Mouse (Mus musculus): ENCODE measurements around the gene Napepld. TPM values are rescaled to one million over a fixed set of nuclear protein-coding genes. Genes with fewer than 3 reads are reported as not detected.
"Not testable (repeated sequence)": the region's sequence is repeated elsewhere in the genome, so short reads cannot be mapped to it uniquely, and the experiment has no call there.

Napepld gene
- polyA plus RNA-seq, 1 experiment: 14.4 TPM

DNA sequence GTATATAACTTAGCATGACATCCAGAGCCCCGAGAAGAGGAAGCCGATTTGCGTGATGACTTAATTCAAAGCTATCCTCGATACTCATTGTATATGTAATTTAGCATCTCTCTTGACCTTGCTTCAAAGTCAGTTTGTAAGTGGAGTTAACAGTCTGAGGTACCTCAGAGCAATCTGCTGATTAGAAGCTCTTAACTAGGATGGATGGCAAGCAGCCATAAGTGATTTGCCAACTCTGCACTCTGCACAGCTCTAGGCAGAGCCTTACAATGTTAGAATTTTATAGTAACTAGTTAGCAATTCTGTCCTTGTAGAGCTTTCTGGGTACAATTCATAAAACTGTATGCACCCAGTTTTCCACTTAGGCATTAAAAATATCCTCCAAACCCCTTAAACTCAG, 5.3 kb upstream of the Napepld start:
- TF ChIP-seq CTCF (IDR thresholded peaks at IDR 0.05; ENCODE audit: control insufficient read depth, insufficient read depth, insufficient replicate concordance, low read depth, low read length): no peak
- no peak for TF ChIP-seq POLR2A (IDR thresholded peaks at IDR 0.05; ENCODE audit: control insufficient read depth, low read depth, low read length)
- no peaks in the 10 kb centered on the region for H3K27me3 ChIP-seq (ENCODE audit: control insufficient read depth, insufficient read depth, low read length)
- H3K4me3 ChIP-seq (ENCODE audit: control insufficient read depth, low read depth, low read length): no peak overlapping the region
- H3K36me3 ChIP-seq (ENCODE audit: control insufficient read depth, insufficient read depth, low read length): no peaks in the 10 kb centered on the region
- no peaks in the 10 kb centered on the region; the same call in 1 of the 2 replicates for H3K4me1 ChIP-seq (ENCODE audit: control insufficient read depth, insufficient read depth, low read length)
- H3K27ac ChIP-seq (ENCODE audit: control insufficient read depth, insufficient read depth, low read depth, low read length): no peak overlapping the region

DNA sequence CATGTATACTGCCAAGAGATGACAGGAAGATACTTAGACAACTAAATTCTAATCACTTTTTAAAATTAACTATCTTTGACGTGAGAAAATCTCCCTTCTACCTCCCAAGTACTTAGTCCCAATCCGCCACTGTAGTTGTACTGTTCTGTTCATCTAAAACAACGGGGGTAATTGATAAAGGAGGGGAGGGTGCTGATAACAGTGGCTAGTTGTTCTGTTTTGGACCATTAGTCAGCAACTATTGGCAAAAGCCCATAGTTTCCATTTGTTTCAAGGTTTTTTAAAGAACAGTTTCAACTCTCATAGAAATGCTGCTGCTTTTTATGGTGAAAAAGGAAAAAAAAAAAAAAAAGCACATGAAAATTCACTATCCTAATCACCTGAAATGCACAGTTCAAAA, 2.5 kb upstream of the Napepld start:
- Histone ChIP-seq H3K27me3 (ENCODE audit: control insufficient read depth, insufficient read depth, low read length) (no peaks in the 10 kb centered on the region), H3K27ac (ENCODE audit: control insufficient read depth, insufficient read depth, low read depth, low read length) (no peak overlapping the region), H3K36me3 (ENCODE audit: control insufficient read depth, insufficient read depth, low read length) (no peaks in the 10 kb centered on the region), H3K4me1 (ENCODE audit: control insufficient read depth, insufficient read depth, low read length) (no peaks in the 10 kb centered on the region; the same call in 1 of the 2 replicates), H3K4me3 (ENCODE audit: control insufficient read depth, low read depth, low read length) (no peak overlapping the region)
- no peak for TF ChIP-seq POLR2A (IDR thresholded peaks at IDR 0.05; ENCODE audit: control insufficient read depth, low read depth, low read length)
- TF ChIP-seq CTCF (IDR thresholded peaks at IDR 0.05; ENCODE audit: control insufficient read depth, insufficient read depth, insufficient replicate concordance, low read depth, low read length): no peak

DNA sequence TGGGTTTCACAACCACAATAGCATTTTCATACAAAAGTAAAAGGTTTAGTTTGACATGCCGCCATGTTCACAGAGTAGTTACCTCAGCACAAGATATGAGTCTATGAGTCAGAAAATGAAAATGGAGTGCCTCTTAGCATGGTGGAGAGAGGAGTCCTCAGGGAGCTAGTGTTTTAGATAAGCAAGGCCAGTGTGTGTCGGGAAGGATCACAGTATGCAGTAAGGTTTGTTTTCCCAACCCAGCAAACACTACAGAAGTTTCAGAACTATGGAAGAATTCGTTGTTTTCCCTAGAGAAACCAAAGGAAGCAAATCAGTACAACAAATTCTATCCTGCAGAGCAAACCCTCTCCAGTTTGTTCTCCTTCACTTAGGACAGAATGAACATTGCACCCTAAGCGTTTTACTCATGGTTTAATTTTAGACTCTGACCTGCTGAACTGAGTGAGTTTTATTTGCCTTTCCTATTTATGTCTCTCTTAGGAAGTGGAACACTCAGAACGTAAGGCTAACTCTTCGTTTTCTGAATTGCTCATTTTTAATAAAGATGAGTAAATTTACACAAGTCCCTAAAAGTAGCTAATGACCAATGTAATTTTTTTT, 1.8 kb upstream of the Napepld start:
- TF ChIP-seq POLR2A (IDR thresholded peaks at IDR 0.05; ENCODE audit: control insufficient read depth, low read depth, low read length) (no peak), CTCF (IDR thresholded peaks at IDR 0.05; ENCODE audit: control insufficient read depth, insufficient read depth, insufficient replicate concordance, low read depth, low read length) (no peak)
- H3K4me1 ChIP-seq (ENCODE audit: control insufficient read depth, insufficient read depth, low read length): no peaks in the 10 kb centered on the region; the same call in 1 of the 2 replicates
- H3K27me3 ChIP-seq (ENCODE audit: control insufficient read depth, insufficient read depth, low read length): no peaks in the 10 kb centered on the region

DNA sequence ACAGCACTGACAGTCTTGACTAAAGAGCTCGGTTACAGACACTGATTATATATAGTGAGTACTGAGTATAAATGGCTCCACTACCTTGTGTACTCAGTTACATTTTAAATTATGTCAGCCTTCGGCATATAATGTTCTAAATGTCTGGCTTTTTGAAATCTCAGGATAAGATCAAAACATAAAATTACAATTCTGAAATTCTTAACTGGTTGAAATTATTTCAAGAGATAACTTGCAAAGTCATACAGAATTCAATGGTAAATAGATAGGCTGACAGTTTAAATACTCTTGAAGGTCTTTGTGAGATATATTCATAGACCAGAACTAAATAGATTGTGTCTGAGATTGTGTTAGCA, 791 bp upstream of the Napepld start:
- no peaks in the 10 kb centered on the region; the same call in 1 of the 2 replicates for H3K4me1 ChIP-seq (ENCODE audit: control insufficient read depth, insufficient read depth, low read length)
- TF ChIP-seq POLR2A (IDR thresholded peaks at IDR 0.05; ENCODE audit: control insufficient read depth, low read depth, low read length) (no peak), CTCF (IDR thresholded peaks at IDR 0.05; ENCODE audit: control insufficient read depth, insufficient read depth, insufficient replicate concordance, low read depth, low read length) (no peak)
- H3K4me3 ChIP-seq (ENCODE audit: control insufficient read depth, low read depth, low read length): peak overlapping the region; percentile 97
- peak overlapping the region; percentile 99 for H3K27ac ChIP-seq (ENCODE audit: control insufficient read depth, insufficient read depth, low read depth, low read length)
- no peaks in the 10 kb centered on the region for H3K27me3 ChIP-seq (ENCODE audit: control insufficient read depth, insufficient read depth, low read length)
- no peaks in the 10 kb centered on the region for H3K36me3 ChIP-seq (ENCODE audit: control insufficient read depth, insufficient read depth, low read length)

More for the DNA sequence above, 1.8 kb upstream of the Napepld start:
- H3K27ac ChIP-seq (ENCODE audit: control insufficient read depth, insufficient read depth, low read depth, low read length): peak overlapping the region; percentile 69
- no peak overlapping the region for H3K4me3 ChIP-seq (ENCODE audit: control insufficient read depth, low read depth, low read length)
- H3K36me3 ChIP-seq (ENCODE audit: control insufficient read depth, insufficient read depth, low read length): no peaks in the 10 kb centered on the region

DNA sequence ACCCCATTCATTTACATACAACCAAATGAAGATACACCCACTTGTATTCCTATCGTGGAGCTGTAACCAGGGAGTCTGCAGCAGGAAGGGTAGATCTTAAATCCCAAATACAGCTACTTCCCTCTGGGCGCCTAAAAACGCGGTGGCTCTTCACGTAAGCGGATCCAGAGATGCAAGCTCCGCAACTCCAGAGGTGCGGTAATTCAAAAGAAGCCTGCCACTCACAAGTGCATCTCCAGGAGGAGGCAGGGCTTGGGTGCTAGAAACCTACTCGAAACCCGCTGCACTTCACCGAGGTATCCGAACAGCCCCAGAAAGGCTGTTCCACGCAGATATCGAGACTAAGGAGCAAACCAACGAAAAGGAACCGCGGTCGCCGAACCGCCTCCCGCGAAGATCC, 262 bp downstream of the Napepld start:
- Histone ChIP-seq H3K27me3 (ENCODE audit: control insufficient read depth, insufficient read depth, low read length) (no peaks in the 10 kb centered on the region), H3K27ac (ENCODE audit: control insufficient read depth, insufficient read depth, low read depth, low read length) (peak overlapping the region; percentile 85)

DNA sequence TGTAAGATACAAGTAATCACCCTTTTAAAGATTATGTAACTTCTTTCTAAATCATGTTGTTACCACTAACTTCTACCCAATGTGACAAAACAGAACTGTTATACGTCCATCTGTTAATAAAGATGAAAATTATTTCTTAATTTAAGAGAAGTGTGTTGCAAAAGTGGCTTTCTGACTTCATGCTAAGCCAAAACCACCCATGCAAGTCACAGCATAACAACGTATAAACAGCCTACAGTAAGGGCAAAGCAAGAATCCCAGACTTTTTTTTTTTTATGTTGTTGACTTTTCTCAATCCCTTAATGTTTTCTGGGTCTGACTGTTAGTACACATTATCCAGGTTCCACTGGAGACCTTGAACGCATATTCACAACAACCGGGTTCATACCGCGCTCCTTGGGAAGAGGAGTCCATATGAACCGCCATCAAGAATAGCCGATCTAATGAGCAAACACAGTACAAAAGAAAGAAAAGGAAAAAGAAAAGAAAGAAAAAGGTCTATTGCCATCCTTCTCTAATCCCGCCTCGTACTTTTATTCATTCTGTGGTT, 849 bp downstream of the Napepld start:
- TF ChIP-seq CTCF (IDR thresholded peaks at IDR 0.05; ENCODE audit: control insufficient read depth, insufficient read depth, insufficient replicate concordance, low read depth, low read length) (no peak), POLR2A (IDR thresholded peaks at IDR 0.05; ENCODE audit: control insufficient read depth, low read depth, low read length) (no peak)
- no peak overlapping the region; the same call in 1 of the 2 replicates for H3K27ac ChIP-seq (ENCODE audit: control insufficient read depth, insufficient read depth, low read depth, low read length)
- no peaks in the 10 kb centered on the region for H3K36me3 ChIP-seq (ENCODE audit: control insufficient read depth, insufficient read depth, low read length)
- no peaks in the 10 kb centered on the region for H3K27me3 ChIP-seq (ENCODE audit: control insufficient read depth, insufficient read depth, low read length)
- H3K4me3 ChIP-seq (ENCODE audit: control insufficient read depth, low read depth, low read length): peak overlapping the region; percentile 51; the same call in 1 of the 2 replicates
- no peaks in the 10 kb centered on the region; the same call in 1 of the 2 replicates for H3K4me1 ChIP-seq (ENCODE audit: control insufficient read depth, insufficient read depth, low read length)

More for the DNA sequence above, 262 bp downstream of the Napepld start:
- Histone ChIP-seq H3K36me3 (ENCODE audit: control insufficient read depth, insufficient read depth, low read length) (no peaks in the 10 kb centered on the region), H3K4me1 (ENCODE audit: control insufficient read depth, insufficient read depth, low read length) (no peaks in the 10 kb centered on the region; the same call in 1 of the 2 replicates), H3K4me3 (ENCODE audit: control insufficient read depth, low read depth, low read length) (peak overlapping the region; percentile 97)
- TF ChIP-seq POLR2A (IDR thresholded peaks at IDR 0.05; ENCODE audit: control insufficient read depth, low read depth, low read length): no peak
- no peak for TF ChIP-seq CTCF (IDR thresholded peaks at IDR 0.05; ENCODE audit: control insufficient read depth, insufficient read depth, insufficient replicate concordance, low read depth, low read length)

DNA sequence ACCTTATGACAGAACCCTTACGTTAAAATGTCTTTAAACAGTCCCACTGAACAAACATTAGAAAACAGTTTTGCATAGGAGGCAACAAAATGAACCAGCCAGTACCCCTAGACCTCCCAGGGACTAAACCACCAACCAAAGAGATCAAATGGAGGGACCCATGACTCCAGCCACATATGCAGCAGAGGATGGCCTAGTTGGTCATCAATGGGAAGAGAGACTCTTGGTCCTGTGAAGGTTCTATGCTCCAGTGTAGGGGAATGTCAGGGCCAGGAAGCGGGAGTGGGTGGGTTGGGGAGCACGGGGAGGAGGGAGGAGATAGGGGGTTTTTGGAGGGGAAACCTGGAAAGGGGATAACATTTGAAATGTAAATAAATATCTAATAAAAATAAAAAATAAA, 1.6 kb downstream of the Napepld start:
- H3K4me1 ChIP-seq (ENCODE audit: control insufficient read depth, insufficient read depth, low read length); H3K36me3 ChIP-seq (ENCODE audit: control insufficient read depth, insufficient read depth, low read length); H3K27me3 ChIP-seq (ENCODE audit: control insufficient read depth, insufficient read depth, low read length); H3K27ac ChIP-seq (ENCODE audit: control insufficient read depth, insufficient read depth, low read depth, low read length); H3K4me3 ChIP-seq (ENCODE audit: control insufficient read depth, low read depth, low read length): not testable (repeated sequence)

All from testis, adult 2 months (tissue).